ENCODE assay signal across 20 mouse cellular contexts in the genomic region with DNA sequence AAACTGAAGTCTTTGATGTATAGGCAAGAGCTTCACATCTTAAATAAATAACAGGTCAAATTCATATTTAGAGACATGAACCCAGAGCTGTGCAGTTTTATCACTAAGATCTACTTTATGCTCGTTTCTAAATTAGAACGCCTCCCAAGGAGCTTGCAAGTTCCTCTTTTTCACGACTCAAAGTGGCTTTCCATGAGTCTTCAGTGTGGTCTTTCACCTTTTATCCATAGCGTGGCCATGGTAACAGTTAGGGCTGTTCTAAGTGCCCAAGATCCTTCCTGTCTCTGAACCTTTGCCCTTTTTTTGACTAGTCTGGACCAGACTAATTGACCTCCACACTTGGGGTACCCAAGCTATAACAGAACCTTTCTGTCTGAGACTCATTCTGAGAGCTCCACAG.
A peak's percentile ranks its signal among the peaks of the same experiment; 100 is the strongest.
DNase-seq lines count a peak whose midpoint lies in the region; ATAC-seq lines count a peak whose summit lies in the region.
"Had no signal": no experiment of that assay in that cellular context is flagged by ENCODE, and none has a peak within 500 bp of the region (broad histone marks: within the 10 kb centered on the region; RNA-seq: fewer than 3 reads in every experiment).

No protein-coding gene starts in this region.

- peak; percentile 10 for DNase-seq in 416B (ENCODE audit: low read depth)
- peak; percentile 9 for DNase-seq in c-Kit-positive CD71-negative TER-119-negative erythroid progenitor cells, embryonic 14.5 days (ENCODE audit: low read depth)
- no peak for DNase-seq in frontal cortex, adult 2 months (ENCODE audit: extremely low spot score in 1 of 2, low spot score in 1 of 2)
- no peak for DNase-seq in kidney, postnatal 36 days
- DNase-seq: adrenal gland, adult 8-10 months; adrenal gland, postnatal 25 days; B cell, adult 2 months; cerebellum, adult 18-20 months; cerebellum, adult 9-10 months; cerebellum, postnatal 14 days; gastrocnemius, postnatal 10 days; gastrocnemius, postnatal 36 days; heart, adult 11 months; heart, postnatal 10 days; heart, postnatal 36 days had no signal

- ATAC-seq in hematopoietic stem cell, adult 5-6 weeks (replicated peaks in 1 of 2; ENCODE audit: insufficient read depth in 1 of 2, low FRiP score in 2 of 2, low TSS enrichment in 1 of 2, low read depth in 1 of 2, poor library complexity in 2 of 2, severe bottlenecking in 2 of 2) = peak; percentile 46 to 60
- no peak for ATAC-seq in erythroid progenitor cell, adult 5-6 weeks (replicated peaks; ENCODE audit: low FRiP score, poor library complexity, severe bottlenecking)
- ATAC-seq: activated CD4-positive, CD25-positive, alpha-beta regulatory T cell, adult 4 months; forebrain, embryonic 15.5 days; intestine, postnatal 0 days had no signal

Comparison
In these comparisons a context has a peak if more than half of its experiments do, and no peak if none do; other contexts are left out.
1. DNase-seq: peak in 416B (single experiment) and c-Kit-positive CD71-negative TER-119-negative erythroid progenitor cells, embryonic 14.5 days (single experiment); none in frontal cortex, adult 2 months (0 of 2) and kidney, postnatal 36 days (0 of 2).